Mouse (Mus musculus): Measurements from ENCODE around the gene Gm45015.
"Not testable (repeated sequence)": the region's sequence is repeated elsewhere in the genome, so short reads cannot be mapped to it uniquely, and the experiment has no call there.

The Gm45015 gene

DNA sequence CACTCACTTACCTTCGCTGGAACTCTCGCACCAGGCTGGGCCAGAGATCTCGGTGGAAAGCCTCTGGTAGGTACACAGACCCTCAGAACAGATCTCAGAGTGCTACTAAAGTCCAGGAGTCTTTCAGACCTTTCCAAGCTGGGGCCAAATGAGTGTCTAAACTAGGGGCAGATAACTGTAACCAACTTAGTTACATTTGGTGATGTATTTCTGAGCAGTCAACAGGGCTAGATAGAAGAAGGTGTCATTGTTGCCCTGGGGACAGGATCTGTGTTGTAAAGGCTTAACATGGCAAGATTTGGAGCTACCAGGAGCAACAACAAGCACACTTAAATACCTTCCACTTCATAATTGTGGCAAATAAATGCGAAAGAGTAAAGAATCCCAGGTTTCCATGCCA, at the start of gene Gm45015:
Gm45015 (minus strand) TSS at position 101 of the 400 bp plus-strand sequence.
- DNase-seq (ENCODE audit: low spot score): no peak

DNA sequence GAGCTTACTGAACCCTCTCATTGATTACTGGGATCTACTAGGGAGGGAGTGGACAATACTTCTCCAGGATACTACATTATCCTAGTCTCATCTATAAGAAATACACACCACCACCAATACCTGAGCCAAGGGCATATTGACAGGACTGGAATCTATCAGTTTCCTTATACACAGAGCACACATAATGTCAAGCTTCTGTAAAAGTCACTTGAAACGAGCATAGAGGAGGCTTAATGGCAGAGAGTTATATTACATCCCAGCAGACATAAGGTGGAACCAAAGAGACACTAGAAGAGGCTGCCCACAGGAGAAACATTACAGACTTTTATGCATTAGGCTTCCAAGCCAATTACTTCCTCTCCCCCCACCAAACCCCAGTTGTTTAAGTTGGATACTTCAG, 48.3 kb upstream of the Gm45015 start:
- no peak for DNase-seq (ENCODE audit: low spot score)

GRCm38 (mm10) chrX:73384419-73384818, 47.8 kb upstream of the Gm45015 start:
- no peak for DNase-seq (ENCODE audit: low spot score)

GRCm38 (mm10) chrX:73363291-73363690, 26.7 kb upstream of the Gm45015 start:
- DNase-seq (ENCODE audit: low spot score): no peak

DNA sequence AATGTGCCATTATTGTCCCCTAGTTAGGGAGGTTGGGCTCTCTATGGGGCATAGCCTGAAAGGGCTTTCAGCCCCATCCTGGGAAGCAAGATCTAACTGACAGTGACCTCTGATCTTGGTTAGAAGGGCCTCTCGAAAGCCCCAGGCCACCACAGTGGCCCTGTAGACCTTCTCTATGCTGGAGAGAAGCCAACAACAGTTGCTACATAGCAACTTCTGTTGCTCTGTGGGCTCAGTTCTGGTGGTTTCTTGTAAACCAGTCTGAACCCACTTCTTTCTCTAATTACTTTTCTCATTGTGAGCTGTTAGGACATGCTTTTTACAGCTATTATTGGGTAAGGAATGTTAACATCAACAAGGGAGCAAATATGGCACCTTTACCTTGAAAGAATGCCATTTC, 20.1 kb upstream of the Gm45015 start:
- DNase-seq (ENCODE audit: low spot score): no peak

- DNase-seq (ENCODE audit: low spot score): no peak
Observed at GRCm38 (mm10) chrX:73356163-73356562, 19.5 kb upstream of the Gm45015 start.

DNA sequence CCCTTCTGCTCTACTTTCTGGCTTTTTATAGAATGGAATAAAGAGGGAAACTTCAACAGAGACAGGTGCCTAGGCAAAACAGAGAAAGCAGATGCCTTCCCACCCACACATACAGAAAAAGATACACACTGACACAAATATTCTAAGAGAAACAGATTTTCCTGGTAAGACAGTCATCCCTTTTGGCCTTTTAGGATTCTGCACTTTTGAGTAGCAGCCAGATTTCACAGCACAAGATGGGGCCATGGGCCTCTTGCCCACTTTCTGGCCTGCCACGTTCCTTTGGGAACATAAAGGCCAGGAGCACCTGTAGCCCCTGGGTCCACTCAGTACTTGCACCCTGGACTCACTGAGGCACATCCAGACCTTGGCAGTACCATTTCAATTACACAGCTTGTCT, 7.7 kb upstream of the Gm45015 start:
- DNase-seq (ENCODE audit: low spot score): no peak

DNA sequence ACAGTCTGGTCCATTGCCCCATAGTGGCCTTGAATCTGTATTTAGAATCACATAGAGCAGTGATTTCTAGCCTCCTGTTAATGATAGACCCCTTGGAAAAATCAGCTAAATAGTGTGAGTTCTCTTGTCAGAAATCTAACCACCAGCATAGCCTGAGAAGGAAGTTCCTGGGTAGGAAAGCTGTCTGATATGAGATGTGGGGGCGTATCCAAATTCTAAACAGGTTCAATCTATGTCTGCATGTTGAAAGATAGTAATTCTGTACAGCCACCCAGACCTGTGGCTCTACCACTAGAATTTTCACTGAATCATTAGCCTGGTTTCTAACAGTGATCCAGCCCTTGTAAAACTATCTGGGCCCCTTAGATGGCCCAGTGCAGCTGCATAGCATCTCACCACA, 7.2 kb upstream of the Gm45015 start:
- no peak for DNase-seq (ENCODE audit: low spot score)

DNA sequence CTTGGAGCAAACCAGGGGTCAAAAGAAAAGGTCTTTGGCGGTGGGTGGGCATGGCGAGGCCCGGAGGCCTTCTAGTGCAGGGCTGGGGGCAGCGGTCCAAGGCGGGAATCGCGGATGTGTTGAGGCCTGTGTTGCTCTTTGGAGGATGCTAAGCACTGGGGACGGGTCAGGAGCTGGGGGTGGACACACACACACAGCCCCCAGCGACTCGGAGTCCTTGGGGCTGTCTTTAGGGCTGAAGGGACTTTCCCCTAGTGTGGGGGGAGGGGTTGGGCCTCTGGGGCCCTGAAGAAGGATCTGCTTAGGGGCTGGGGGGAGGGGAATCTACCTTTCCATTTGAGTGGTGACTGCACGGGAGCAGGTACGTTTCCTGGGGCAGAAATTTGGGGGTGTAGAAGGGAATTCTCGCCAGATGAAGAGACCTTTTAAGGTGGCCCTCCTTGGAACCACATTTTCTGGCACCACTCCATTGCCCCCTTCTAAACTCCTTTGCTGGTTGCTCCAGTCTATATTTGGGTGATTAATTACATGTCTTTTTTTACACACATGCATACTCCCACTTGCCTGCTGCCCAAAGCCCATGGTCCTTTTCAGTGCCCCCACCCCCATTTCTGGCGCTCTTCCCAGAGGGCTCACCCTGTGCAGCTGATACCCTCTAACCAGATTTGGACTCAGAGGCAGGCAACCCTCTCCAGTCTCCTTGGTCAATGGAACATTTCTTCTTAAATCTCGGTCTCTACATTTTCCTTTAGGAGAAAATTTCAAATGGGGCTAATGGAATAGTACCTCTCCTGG, 6.5 kb upstream of the Gm45015 start:
- no peak for DNase-seq (ENCODE audit: low spot score)

GRCm38 (mm10) chrX:73342483-73342895, 5.8 kb upstream of the Gm45015 start, which contains the start of gene Zfp275:
Gene Zfp275, plus strand, starts transcription at chrX:73342621.
- DNase-seq (ENCODE audit: low spot score): peak; percentile 37

- DNase-seq (ENCODE audit: low spot score): no peak
Observed at GRCm38 (mm10) chrX:73342068-73342467, 5.4 kb upstream of the Gm45015 start.

GRCm38 (mm10) chrX:73341473-73341872, 4.8 kb upstream of the Gm45015 start:
- no peak for DNase-seq (ENCODE audit: low spot score)

DNA sequence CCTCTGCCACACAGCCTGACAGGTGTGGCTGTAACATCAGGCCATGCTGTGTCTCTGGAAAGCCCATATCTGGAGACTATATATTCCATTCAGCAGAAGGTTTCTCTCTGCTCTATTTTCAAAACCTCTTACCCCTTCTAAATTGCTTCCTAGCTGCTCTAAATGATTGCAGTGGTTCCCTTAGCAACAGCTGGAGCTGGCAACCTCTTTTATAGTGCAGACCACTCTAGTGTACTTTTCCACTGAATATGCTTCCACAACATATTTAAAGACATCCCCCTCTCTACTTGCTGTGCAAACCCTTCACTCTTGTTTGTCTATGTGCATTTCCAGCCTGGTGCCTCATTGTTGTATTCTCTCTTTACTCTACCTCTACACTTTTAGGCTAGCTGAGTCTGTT, 3.1 kb downstream of the Gm45015 start:
- DNase-seq (ENCODE audit: low spot score): no peak

DNA sequence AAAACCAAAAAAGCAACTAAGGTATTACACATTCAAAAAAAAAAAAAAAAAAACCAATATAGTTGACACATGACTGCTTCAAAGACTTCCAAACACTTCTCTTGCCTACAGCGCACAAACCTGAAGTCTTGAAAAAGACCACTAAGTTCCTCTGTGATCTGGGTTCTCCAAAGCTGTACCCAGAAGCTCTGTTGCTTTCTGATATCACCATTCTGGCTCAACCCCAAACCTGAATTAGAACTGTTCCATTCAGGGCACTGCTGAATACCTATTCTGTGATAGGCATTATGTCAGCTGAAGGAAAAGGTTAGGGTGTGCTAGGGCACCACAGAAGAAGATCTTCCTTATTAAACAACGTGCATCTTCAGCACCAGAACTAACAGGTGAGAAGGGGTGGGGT, 9.4 kb downstream of the Gm45015 start:
- no peak for DNase-seq (ENCODE audit: low spot score)

GRCm38 (mm10) chrX:73321029-73321428, 15.6 kb downstream of the Gm45015 start:
- DNase-seq (ENCODE audit: low spot score): no peak

DNA sequence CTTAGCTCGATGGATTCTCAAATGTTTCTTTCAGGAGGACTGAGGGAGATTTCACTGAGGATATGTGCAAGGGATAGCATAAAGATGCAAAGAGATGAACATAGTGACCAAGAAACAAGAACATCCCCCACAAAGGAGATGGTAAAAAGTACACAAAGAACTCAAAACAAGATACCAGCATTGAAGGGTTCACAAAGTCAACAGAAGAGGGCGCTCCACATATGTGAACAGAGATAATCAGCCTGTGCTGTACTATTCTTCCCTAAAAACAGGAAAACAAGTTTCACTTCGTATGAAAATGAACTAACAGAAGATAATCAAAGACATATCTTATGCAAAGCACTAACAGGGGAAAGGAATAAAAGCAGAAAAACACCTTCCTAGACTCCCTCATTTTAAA, 24.1 kb downstream of the Gm45015 start:
- no peak for DNase-seq (ENCODE audit: low spot score)

- DNase-seq (ENCODE audit: low spot score): not testable (repeated sequence)
Observed at GRCm38 (mm10) chrX:73295745-73296144, 40.9 kb downstream of the Gm45015 start.

- not testable (repeated sequence) for DNase-seq (ENCODE audit: low spot score)
Observed at GRCm38 (mm10) chrX:73292876-73293275, 43.8 kb downstream of the Gm45015 start, which contains the start of the genes Xlr5a and Xlr5c. Gene Xlr5a, minus strand, starts transcription at chrX:73292976. Gene Xlr5c, minus strand, starts transcription at chrX:73292976.
